Mouse (Mus musculus) heart, embryonic 13.5 days (tissue): ENCODE results near the gene Emg1. TPM values are rescaled to one million over a fixed set of nuclear protein-coding genes. Genes with fewer than 3 reads are reported as not detected.
A peak's percentile ranks its signal among the peaks of the same experiment; 100 is the strongest.

ENCODE experiments used
- ATAC-seq: fragments of 200-750 bp; cut with Nextera tagmentation; 2 replicates; pipeline ENCODE4 v1.8.0; 2017; ENCODE audit warnings: moderate TSS enrichment; ENCODE audit not compliant: insufficient number of reproducible peaks, low FRiP score, low TSS enrichment; ENCODE audit errors: extremely low read depth
- H3K27ac ChIP-seq: fragments of 300-500 bp; sonication (generic); replicated peaks from 2 replicates; pipeline ENCODE4 v1.5.1; 2015; ENCODE audit warnings: moderate library complexity, mild to moderate bottlenecking, inconsistent platforms
- H3K27me3 ChIP-seq: fragments of 300-500 bp; sonication (generic); replicated peaks from 2 replicates; pipeline ENCODE4 v1.6.1; 2015; ENCODE audit warnings: mild to moderate bottlenecking, inconsistent platforms
- H3K36me3 ChIP-seq: fragments of 300-500 bp; sonication (generic); 2 replicates; pipeline ENCODE4 v1.6.1; 2015; ENCODE audit warnings: mild to moderate bottlenecking, inconsistent platforms
- H3K4me1 ChIP-seq: fragments of 300-500 bp; sonication (generic); 2 replicates; pipeline ENCODE4 v1.6.1; 2015; ENCODE audit warnings: inconsistent platforms
- H3K4me2 ChIP-seq: fragments of 300-500 bp; sonication (generic); 2 replicates; pipeline ENCODE4 v1.6.1; 2015; ENCODE audit warnings: inconsistent platforms, mild to moderate bottlenecking, moderate library complexity
- H3K4me3 ChIP-seq: fragments of 300-500 bp; sonication (generic); 2 replicates; pipeline ENCODE4 v1.5.1; 2015; ENCODE audit warnings: moderate library complexity, mild to moderate bottlenecking, inconsistent platforms
- H3K9ac ChIP-seq: fragments of 300-500 bp; sonication (generic); 2 replicates; pipeline ENCODE4 v1.6.1; 2015; ENCODE audit warnings: inconsistent platforms, mild to moderate bottlenecking, moderate library complexity
- H3K9me3 ChIP-seq: fragments of 300-500 bp; sonication (generic); 2 replicates; pipeline ENCODE4 v1.6.1; 2016; ENCODE audit warnings: inconsistent platforms
- WGBS: fragments of 180-500 bp; shearing (Covaris S2); methylation state at CpG from one replicate; pipeline ENCODE4 v1.1.7; 2015; ENCODE audit warnings: mixed read lengths; 5-methylcytosine and 5-hydroxymethylcytosine counted together
- polyA plus RNA-seq: library from polyadenylated mRNA; unstranded; fragments of >200 nt; fragmentation: Nextera tagmentation; extraction: Ambion mirVana; gene quantifications from 2 replicates; pipeline ENCODE4 v1.2.1, GENCODE M21; 2015

Emg1 gene
- polyA plus RNA-seq, 1 experiment from 2014 or later, result 113 TPM

DNA sequence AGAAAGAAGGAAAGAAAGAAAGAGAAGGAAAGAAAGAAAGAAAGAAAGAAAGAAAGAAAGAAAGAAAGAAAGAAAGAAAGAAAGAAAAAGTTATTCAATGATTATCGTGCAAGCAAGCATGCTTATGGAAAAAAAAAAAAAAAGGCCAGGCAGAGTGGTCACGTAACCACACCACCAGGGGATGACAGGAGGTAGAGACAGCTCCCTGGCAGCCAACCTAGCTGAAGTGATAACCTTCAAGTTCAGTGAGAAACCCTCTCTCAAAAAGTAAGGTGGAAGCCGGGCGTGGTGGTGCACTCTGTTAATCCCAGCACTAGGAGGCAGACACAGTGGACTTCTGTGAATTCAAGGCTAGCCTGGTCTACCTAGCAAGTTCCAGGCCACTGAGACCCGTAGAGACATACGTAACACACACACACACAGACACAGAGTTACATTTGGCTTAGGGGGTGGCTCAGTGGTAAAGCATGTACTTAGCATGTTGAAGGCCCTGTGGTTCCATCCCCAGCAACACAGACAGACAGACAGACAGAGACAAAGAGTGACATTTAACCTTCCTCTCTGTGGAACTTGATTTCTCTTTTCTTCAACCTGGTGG, 11.0 kb upstream of the Emg1 start:
- no peaks in the 10 kb centered on the region for H3K9me3 ChIP-seq
- no peak overlapping the region for H3K9ac ChIP-seq
- 61% methylated on average over 6 of the region's 6 CpGs for WGBS
- H3K4me2 ChIP-seq, result no peak overlapping the region
- peaks cover 12% of the 10 kb centered on the region; the same call in 1 of the 2 replicates for H3K4me1 ChIP-seq
- H3K4me3 ChIP-seq, result no peak overlapping the region
- no peak overlapping the region for H3K27ac ChIP-seq
- no peaks in the 10 kb centered on the region for H3K36me3 ChIP-seq
- no peak for ATAC-seq
- H3K27me3 ChIP-seq, result no peaks in the 10 kb centered on the region

DNA sequence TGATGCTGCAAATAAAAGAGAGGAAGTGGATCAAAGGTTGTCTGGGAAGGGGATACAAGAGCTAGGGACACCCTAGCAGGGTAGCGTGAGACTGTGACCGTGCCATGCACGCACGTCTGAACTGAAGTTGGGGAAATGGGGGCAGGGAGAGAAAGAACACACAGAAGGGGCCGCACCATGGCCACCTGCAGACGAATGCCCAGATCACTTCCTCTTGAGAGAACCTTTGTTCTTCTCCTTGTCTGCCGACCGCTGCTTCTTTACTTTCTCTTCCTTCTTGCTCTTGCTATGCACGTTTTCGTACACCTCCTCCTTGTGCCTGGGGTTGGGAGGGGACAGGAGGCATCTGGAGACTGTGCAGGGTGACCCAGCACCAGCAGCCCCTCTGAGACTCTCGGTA, 8.9 kb upstream of the Emg1 start:
- H3K27ac ChIP-seq, result no peak overlapping the region
- H3K36me3 ChIP-seq, result peaks cover 21% of the 10 kb centered on the region
- H3K4me2 ChIP-seq, result no peak overlapping the region
- peaks cover 12% of the 10 kb centered on the region; the same call in 1 of the 2 replicates for H3K4me1 ChIP-seq
- no peak overlapping the region for H3K9ac ChIP-seq
- H3K4me3 ChIP-seq, result no peak overlapping the region
- H3K9me3 ChIP-seq, result no peaks in the 10 kb centered on the region
- WGBS, result 64% methylated on average over 11 of the region's 11 CpGs
- no peaks in the 10 kb centered on the region for H3K27me3 ChIP-seq
- ATAC-seq, result no peak

DNA sequence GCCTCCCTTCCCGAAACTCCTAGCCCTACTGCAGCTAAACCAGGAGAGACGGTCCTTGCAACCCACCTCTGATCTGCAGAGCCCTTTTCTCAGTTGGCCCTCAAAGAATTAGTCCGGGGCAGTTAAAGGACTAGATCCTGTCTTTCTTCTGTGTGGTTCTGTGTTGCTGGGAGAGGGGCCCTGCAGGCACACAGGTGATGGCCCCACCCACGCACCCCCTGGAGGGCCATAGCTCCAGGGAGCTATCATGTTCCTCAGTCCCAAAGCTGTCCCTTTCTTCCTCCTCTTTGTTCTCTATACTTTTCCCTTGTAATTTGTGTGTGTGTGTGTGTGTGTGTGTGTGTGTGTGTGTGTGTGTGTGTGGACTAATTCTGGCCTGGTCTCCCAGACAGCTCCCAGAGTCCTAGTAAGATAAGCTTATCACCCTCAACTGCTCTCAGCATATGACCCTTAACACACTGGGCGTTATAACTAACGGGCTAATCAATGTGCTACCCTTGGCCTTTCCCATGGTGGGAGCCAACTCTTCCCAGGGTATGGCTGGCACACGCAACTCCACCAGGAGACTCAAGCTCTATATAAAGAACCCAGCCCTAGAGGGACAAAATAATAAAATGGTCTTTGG, 7.5 kb upstream of the Emg1 start:
- 50% methylated on average over 7 of the region's 7 CpGs for WGBS
- Histone ChIP-seq H3K27me3 (no peaks in the 10 kb centered on the region), H3K9ac (peak overlapping the region; percentile 37; the same call in 1 of the 2 replicates), H3K4me1 (peaks cover 12% of the 10 kb centered on the region; the same call in 1 of the 2 replicates), H3K36me3 (peaks cover 35% of the 10 kb centered on the region), H3K4me2 (peak overlapping the region; percentile 11; the same call in 1 of the 2 replicates), H3K4me3 (no peak overlapping the region), H3K27ac (no peak overlapping the region), H3K9me3 (no peaks in the 10 kb centered on the region)
- ATAC-seq, result no peak

DNA sequence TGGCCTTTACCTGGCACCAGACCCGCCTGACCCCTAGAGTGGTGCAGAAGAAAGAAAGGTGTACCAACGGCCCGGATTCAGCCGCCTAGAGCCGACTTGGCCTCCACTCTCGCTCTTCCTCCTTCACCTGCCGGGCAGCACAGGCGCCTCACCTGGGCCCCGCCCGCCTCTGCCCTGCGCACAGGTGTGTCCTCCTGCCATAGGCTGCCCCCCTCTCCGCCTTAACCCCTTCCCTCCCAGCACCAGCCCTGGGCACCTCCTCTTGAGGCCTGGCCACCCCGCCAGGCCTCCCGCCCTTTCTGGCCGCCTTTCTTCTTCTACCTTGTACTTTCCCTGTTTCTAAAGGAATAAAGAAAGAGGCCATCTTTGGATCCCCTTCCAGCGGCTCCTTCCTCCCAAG, 6.7 kb upstream of the Emg1 start:
- Histone ChIP-seq H3K36me3 (peaks cover 43% of the 10 kb centered on the region), H3K27me3 (no peaks in the 10 kb centered on the region), H3K9ac (peak overlapping the region; percentile 37; the same call in 1 of the 2 replicates), H3K4me1 (peaks cover 17% of the 10 kb centered on the region), H3K9me3 (no peaks in the 10 kb centered on the region), H3K4me2 (peak overlapping the region; percentile 11; the same call in 1 of the 2 replicates), H3K27ac (no peak overlapping the region), H3K4me3 (peak overlapping the region; percentile 16; the same call in 1 of the 2 replicates)
- WGBS, result 66% methylated on average over 15 of the region's 16 CpGs
- no peak for ATAC-seq

DNA sequence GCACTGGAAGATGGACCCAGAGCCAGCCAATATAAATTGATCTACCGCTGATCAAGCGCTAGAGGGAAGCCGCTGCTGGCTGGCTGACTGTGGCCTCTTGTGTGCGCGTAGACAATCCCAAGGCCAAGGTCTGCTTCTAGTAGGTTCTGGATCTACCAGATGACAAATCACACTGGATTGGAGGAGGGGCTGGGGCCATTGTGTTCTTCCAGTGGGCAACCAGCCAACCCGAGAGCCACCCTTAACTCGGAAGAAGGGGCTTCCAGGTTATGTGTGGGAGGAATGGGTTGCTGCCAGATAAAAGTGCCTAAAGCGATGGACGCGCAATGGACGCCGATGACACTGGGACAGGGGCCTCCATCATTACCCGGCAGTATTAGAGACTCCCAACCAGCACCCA, 6.0 kb upstream of the Emg1 start:
- Histone ChIP-seq H3K4me1 (peaks cover 24% of the 10 kb centered on the region), H3K9ac (peak overlapping the region; percentile 37; the same call in 1 of the 2 replicates), H3K27ac (no peak overlapping the region), H3K4me2 (no peak overlapping the region), H3K4me3 (peak overlapping the region; percentile 16; the same call in 1 of the 2 replicates), H3K36me3 (peaks cover 49% of the 10 kb centered on the region), H3K27me3 (no peaks in the 10 kb centered on the region), H3K9me3 (no peaks in the 10 kb centered on the region)
- WGBS, result 73% methylated on average over 13 of the region's 13 CpGs
- no peak for ATAC-seq

DNA sequence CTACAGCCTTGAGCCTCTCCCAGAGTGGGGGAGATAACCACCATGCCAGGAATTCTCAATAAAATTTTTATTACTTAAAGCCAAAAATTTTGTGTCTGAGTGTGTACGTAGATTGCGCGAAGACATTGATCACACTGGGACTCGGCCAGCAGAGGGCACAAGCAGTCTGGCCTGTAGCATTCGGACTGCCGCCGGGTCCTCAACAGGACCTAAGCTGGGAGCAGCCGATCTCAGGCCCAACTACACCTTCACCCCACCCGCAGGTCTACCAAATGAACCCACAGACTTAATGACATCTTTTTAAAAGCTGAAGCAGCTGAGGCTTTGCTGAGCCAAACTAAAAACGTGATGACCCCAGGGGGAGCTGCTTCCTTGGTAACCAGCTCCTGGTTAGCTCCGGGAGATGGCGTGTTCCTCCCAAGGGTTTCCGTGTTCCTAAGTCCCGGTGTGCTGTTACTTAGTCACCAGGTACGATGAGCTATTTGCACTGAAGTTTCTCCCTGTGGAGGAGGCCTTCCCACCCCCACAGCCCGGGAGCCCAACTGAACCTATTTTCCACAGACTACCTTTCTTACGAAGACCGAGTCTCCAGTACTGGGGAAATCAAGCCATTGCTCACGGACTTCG, 5.0 kb upstream of the Emg1 start:
- Histone ChIP-seq H3K36me3 (peaks cover 49% of the 10 kb centered on the region), H3K4me3 (no peak overlapping the region), H3K4me1 (peaks cover 27% of the 10 kb centered on the region), H3K27ac (no peak overlapping the region), H3K9me3 (no peaks in the 10 kb centered on the region), H3K4me2 (no peak overlapping the region), H3K27me3 (no peaks in the 10 kb centered on the region), H3K9ac (no peak overlapping the region)
- ATAC-seq, result no peak
- WGBS, result 71% methylated on average over 20 of the region's 20 CpGs

DNA sequence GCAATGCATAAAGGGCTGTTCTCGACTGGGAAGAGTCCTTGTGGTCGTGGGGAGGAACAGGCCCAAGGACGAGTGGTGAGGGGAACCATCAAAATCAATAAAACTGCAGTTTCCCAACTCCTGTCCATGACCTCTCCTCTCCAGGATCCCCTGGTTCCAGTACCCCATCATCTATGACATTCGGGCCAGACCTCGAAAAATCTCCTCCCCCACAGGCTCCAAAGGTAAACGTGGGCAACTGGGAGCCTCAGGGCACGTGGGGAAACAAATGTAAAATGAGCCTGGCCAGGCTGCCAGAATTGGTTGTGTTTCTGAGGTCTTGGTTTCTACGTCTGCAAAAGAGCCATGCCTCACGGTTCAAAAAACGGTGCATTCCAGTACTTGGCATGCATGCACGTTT, 940 bp upstream of the Emg1 start:
- H3K9me3 ChIP-seq, result no peaks in the 10 kb centered on the region
- peak overlapping the region; percentile 93 for H3K9ac ChIP-seq
- H3K36me3 ChIP-seq, result peaks cover 69% of the 10 kb centered on the region
- 13% methylated on average over 11 of the region's 11 CpGs for WGBS
- no peak for ATAC-seq
- no peaks in the 10 kb centered on the region for H3K27me3 ChIP-seq
- H3K27ac ChIP-seq, result peak overlapping the region; percentile 85
- peaks cover 41% of the 10 kb centered on the region for H3K4me1 ChIP-seq
- peak overlapping the region; percentile 89 for H3K4me3 ChIP-seq
- H3K4me2 ChIP-seq, result peak overlapping the region; percentile 93

DNA sequence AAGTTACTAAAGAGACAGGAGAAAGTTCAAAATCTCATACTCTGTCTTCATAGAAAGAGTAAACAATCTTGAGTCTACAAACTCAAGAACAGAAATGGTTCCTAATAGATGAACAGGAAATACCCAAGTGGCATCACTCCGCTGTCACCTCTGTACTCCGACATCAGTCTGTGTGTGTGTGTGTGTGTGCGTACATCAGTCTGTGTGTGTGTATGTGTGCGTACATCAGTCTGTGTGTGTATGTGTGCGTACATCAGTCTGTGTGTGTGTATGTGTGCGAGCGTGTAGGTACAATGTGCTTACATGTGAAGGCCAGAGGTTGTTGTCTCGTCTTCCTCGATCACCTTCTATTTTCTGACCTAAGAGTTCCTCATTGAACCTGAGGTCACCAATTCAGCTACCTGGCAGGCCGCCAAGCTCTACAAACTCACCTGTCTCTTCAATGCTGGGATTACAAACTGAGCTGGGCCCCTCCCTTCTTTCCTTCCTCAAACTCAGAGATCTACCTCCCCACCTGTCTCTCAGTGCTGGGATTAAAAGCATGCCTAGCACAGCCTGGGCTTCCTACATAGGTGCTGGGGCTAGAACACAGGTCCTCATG, 3.6 kb downstream of the Emg1 start:
- Histone ChIP-seq H3K27me3 (no peaks in the 10 kb centered on the region), H3K9me3 (no peaks in the 10 kb centered on the region), H3K27ac (no peak overlapping the region), H3K4me3 (no peak overlapping the region), H3K36me3 (peaks cover 65% of the 10 kb centered on the region), H3K4me2 (no peak overlapping the region), H3K9ac (no peak overlapping the region), H3K4me1 (peaks cover 38% of the 10 kb centered on the region)
- 89% methylated on average over 10 of the region's 10 CpGs for WGBS
- no peak for ATAC-seq

DNA sequence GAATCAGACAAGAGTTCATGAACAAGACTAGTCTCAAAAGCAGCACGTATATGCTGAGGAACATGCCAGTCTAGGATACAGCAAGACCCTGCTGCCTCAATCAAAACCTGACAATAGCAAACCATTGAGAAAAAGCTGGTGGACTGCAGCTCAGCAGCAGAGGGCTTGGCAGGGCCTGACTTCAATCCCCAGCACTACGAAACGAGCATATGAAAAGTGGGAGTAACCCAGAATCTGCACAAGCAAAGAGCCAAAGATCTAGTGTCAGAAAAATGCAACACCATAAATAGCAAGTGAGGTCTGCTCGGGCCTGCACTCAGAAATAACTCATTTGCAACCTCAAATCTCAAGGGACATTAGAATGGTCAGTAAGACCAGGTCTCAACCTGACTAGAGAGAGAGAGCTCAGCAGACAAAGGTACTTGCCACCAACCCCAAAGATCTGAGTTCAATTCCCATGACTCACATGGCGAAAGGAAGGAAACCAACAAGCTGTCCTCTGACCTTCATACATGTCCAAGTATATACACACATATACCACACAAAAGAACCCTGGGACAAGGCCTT, 5.8 kb downstream of the Emg1 start:
- Histone ChIP-seq H3K27ac (no peak overlapping the region), H3K36me3 (peaks cover 83% of the 10 kb centered on the region), H3K9me3 (no peaks in the 10 kb centered on the region), H3K27me3 (no peaks in the 10 kb centered on the region), H3K4me2 (no peak overlapping the region), H3K9ac (no peak overlapping the region), H3K4me3 (no peak overlapping the region), H3K4me1 (peaks cover 30% of the 10 kb centered on the region)
- WGBS, result 66% methylated on average over 5 of the region's 5 CpGs
- no peak for ATAC-seq

DNA sequence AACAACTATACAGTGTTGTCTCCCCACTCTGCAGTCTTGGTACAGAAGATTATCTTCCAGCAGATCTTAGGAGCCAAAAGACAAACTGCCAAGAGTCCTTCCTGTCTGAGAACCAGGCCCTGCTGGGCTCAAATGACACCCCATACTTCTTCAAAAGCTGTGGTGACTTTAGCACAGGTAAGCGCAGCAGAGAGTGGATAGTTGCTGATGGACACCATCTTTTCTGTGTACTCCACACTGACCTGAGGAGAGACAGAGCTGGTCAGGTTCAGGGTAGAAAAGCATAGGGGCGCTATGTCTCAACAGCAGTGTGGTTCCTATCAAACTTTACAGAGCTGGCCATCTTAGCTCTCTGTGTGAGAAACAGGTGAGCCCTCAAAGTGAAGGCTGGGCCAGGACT, 7.6 kb downstream of the Emg1 start:
- Histone ChIP-seq H3K36me3 (peaks cover 90% of the 10 kb centered on the region), H3K9ac (no peak overlapping the region), H3K9me3 (no peaks in the 10 kb centered on the region), H3K4me3 (no peak overlapping the region), H3K27me3 (no peaks in the 10 kb centered on the region), H3K27ac (no peak overlapping the region), H3K4me1 (peaks cover 29% of the 10 kb centered on the region), H3K4me2 (no peak overlapping the region)
- whole genome bisulfite sequencing, result 92% methylated on average over 2 of the region's 2 CpGs
- ATAC-seq, result no peak

DNA sequence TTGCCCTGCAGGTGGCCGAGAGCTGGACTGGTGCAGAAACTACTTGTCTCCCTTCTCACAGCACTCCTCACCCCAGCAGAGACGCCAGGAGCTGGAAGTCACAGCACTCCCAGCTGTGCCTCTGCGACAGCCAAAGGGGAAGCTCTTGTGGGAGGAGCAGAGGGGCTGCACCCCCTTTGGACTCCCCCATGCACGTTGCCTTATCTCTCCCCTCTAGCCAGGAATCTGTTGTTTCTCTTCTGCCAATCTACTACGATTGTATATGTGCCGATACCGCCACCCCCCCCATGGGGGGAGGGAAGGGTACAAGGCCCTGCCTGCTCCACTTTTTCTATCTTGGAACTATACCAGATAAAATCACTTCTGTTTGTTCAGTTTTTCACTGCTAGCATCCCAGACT, 8.2 kb downstream of the Emg1 start:
- peaks cover 94% of the 10 kb centered on the region for H3K36me3 ChIP-seq
- H3K9me3 ChIP-seq, result no peaks in the 10 kb centered on the region
- WGBS, result 58% methylated on average over 7 of the region's 7 CpGs
- H3K27ac ChIP-seq, result no peak overlapping the region
- no peak overlapping the region for H3K4me2 ChIP-seq
- H3K4me1 ChIP-seq, result peaks cover 23% of the 10 kb centered on the region
- no peaks in the 10 kb centered on the region for H3K27me3 ChIP-seq
- no peak for ATAC-seq
- H3K9ac ChIP-seq, result no peak overlapping the region
- H3K4me3 ChIP-seq, result no peak overlapping the region
